Mouse (Mus musculus) liver, embryonic 11.5 days (tissue): ENCODE measurements around the gene Dguok. TPM values are rescaled to one million over a fixed set of nuclear protein-coding genes. Genes with fewer than 3 reads are reported as not detected.

Source experiments
- ATAC-seq: fragments of 200-750 bp; cut with Nextera tagmentation; replicated peaks from 2 replicates; pipeline ENCODE4 v1.8.0; 2017; ENCODE audit warnings: moderate number of reproducible peaks, mild to moderate bottlenecking, moderate TSS enrichment, moderate library complexity; ENCODE audit not compliant: low FRiP score
- DNase-seq: peaks from one replicate; pipeline ENCODE4 v3.0.0-alpha.2; 2017; ENCODE audit warnings: low spot score
- H3K27ac ChIP-seq: fragments of 300-500 bp; sonication (generic); 2 replicates; pipeline ENCODE4 v1.5.1; 2014; ENCODE audit warnings: mild to moderate bottlenecking, low read depth, low read length, control low read depth
- H3K27me3 ChIP-seq: fragments of 300-500 bp; sonication (generic); replicated peaks from 2 replicates; pipeline ENCODE4 v1.6.1; 2014; ENCODE audit warnings: low read length, mixed read lengths; ENCODE audit not compliant: control insufficient read depth, insufficient read depth
- H3K36me3 ChIP-seq: fragments of 300-500 bp; sonication (generic); 2 replicates; pipeline ENCODE4 v1.6.1; 2014; ENCODE audit warnings: mild to moderate bottlenecking, low read length, moderate library complexity, mixed read lengths; ENCODE audit not compliant: control insufficient read depth, insufficient read depth
- H3K4me1 ChIP-seq: fragments of 300-500 bp; sonication (generic); replicated peaks from 2 replicates; pipeline ENCODE4 v1.6.1; 2014; ENCODE audit warnings: low read length, mixed read lengths; ENCODE audit not compliant: control insufficient read depth, insufficient read depth
- H3K4me2 ChIP-seq: fragments of 300-500 bp; sonication (generic); 2 replicates; pipeline ENCODE4 v1.6.1; 2014; ENCODE audit warnings: mild to moderate bottlenecking, control low read depth, moderate library complexity
- H3K4me3 ChIP-seq: fragments of 300-500 bp; sonication (generic); 2 replicates; pipeline ENCODE4 v1.5.1; 2014; ENCODE audit warnings: low read depth, low read length, control low read depth
- H3K9ac ChIP-seq: fragments of 300-500 bp; sonication (generic); 2 replicates; pipeline ENCODE4 v1.6.1; 2014; ENCODE audit warnings: low read depth, low read length, control low read depth
- H3K9me3 ChIP-seq: fragments of 300-500 bp; sonication (generic); 2 replicates; pipeline ENCODE4 v1.6.1; 2016; ENCODE audit warnings: low read length, inconsistent platforms, mixed read lengths; ENCODE audit not compliant: control insufficient read depth
- WGBS: fragments of 180-500 bp; shearing (Covaris S2); extraction: QIAGEN DNeasy Blood & Tissue Kit; methylation state at CpG from one replicate; pipeline ENCODE4 v1.1.7; 2014; 5-methylcytosine and 5-hydroxymethylcytosine counted together
- polyA plus RNA-seq: library from polyadenylated mRNA; unstranded; fragments of >200 nt; fragmentation: Nextera tagmentation; extraction: Ambion mirVana; gene quantifications from 2 replicates; pipeline ENCODE4 v1.2.1, GENCODE M21; 2014

Dguok gene
- polyA plus RNA-seq, 1 experiment from 2014 or later, result 43.4 TPM

DNA sequence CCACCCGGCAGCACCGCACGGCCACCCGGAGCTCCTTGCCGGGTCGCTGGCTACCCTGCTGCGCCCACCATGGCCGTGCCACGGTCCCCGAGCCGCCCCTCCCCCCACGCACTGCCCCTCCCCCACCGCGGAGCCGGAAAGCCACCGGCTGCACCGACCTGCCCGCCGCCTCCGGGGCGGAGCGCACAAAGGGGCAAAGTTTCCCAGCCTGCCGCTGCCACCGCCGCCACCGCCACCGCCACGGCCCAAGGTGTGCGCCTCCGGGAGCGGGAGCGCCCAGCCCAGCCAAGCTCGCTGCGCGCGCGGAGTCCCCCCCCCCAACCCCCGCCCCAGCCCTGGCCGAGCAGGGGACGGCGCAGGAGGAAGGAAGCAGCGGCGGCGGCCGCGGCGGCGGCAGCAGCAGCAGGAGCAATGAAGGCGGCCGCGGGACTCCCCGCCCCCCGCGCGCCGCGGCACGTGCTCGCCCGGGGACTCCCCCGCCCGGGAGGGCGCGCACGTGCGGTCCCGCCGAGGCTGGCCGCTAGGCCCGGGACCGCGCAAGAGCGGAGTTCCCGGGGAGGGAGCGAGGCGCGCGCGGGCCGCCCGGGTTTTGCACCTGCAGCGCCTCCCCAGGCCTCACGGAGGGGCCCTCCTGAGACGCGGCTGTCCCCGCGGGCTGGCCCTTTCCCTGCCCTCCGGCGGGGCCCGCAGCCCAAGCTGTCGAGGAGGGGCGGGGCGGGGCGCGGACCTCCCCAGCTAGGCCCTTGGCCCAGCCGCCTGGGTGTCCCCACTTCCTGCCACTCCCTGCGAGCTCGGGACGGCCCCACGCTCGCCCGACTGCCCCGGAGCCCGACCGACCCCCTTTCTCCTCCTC, 50.4 kb downstream of the Dguok start:
- 1% methylated on average over 81 of the region's 105 CpGs for WGBS
- DNase-seq (peak; percentile 83), ATAC-seq (peak; percentile 76)
- H3K9ac ChIP-seq, result peak overlapping the region; percentile 94
- peak overlapping the region; percentile 97 for H3K27ac ChIP-seq
- peak overlapping the region; percentile 96 for H3K4me2 ChIP-seq
- H3K27me3 ChIP-seq, result no peaks in the 10 kb centered on the region
- no peaks in the 10 kb centered on the region for H3K9me3 ChIP-seq
- H3K4me3 ChIP-seq, result peak overlapping the region; percentile 85
- peaks cover 3% of the 10 kb centered on the region for H3K36me3 ChIP-seq
- H3K4me1 ChIP-seq, result peaks cover 52% of the 10 kb centered on the region

DNA sequence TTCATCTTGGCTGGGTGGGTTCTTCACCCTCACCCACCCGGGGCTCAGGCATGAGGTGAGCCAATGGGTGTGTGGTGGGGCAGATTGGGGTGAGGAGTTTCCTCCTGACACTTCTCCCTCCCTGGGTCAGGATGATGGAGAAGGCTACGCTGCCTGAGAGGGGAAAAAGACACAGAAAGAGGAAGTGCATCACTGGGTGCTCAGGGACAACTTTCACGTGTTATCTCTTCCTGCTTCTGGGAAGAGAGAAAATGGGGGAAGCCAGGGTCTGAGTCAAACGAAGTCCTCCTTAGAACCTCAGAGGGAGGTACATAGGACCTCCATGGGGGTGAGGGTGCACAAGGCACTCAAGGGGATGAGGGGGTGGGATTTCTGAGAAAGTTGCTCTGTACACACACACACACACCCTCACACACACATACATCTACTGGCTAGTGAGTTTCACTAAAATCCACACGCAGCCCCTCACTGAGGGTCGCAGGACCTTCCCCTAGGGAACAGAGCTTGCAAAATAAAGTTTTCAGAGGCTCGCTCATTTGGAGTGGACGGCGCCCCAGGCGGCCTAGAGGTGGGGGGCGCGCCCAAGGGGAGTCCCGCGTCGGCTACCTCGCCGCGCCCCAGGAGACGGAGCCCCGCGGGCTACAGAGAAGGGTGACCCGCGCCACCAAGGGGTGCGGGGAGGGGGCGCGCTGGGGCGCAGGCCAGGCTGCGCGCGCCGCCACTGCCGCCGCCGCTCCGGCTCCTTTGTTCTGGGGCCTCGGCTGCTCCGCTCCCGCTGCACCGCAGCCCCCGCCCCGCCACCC, 51.2 kb downstream of the Dguok start:
- H3K9ac ChIP-seq, result peak overlapping the region; percentile 94
- peak overlapping the region; percentile 96 for H3K4me2 ChIP-seq
- ATAC-seq (peak; percentile 18; the same call in 1 of the 2 replicates), DNase-seq (peak; percentile 64)
- WGBS, result under 1% methylated on average over 37 of the region's 41 CpGs
- H3K4me1 ChIP-seq, result peaks cover 61% of the 10 kb centered on the region
- peak overlapping the region; percentile 85 for H3K4me3 ChIP-seq
- peak overlapping the region; percentile 97 for H3K27ac ChIP-seq
- no peaks in the 10 kb centered on the region for H3K27me3 ChIP-seq
- peaks cover 3% of the 10 kb centered on the region for H3K36me3 ChIP-seq
- H3K9me3 ChIP-seq, result no peaks in the 10 kb centered on the region

DNA sequence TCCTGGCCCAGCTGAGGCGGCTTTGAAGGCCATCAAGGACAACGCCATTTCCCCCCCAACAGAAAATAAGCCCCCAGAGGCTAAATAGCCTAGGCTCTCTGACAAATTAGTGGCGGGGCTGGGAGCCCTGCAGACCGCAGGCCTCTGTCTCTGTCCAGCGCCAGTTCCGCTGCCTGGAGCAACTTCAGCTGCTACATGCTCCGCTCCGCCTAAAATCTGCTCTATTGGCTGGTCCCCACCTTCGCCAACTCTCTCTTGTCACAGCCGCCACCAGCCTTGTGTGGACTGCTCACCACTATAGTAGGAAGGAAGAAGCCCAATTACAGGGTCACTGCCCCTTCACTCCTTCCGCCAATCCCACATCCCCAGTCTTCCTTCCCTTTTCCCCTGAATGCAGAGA, 53.1 kb downstream of the Dguok start:
- DNase-seq, result no peak
- 33% methylated on average over 11 of the region's 11 CpGs for WGBS
- Histone ChIP-seq H3K27ac (no peak overlapping the region; the same call in 1 of the 2 replicates), H3K4me2 (peak overlapping the region; percentile 96), H3K4me1 (peaks cover 74% of the 10 kb centered on the region), H3K9me3 (no peaks in the 10 kb centered on the region), H3K27me3 (no peaks in the 10 kb centered on the region), H3K9ac (peak overlapping the region; percentile 11), H3K4me3 (peak overlapping the region; percentile 85), H3K36me3 (peaks cover 3% of the 10 kb centered on the region)
- no peak for ATAC-seq

DNA sequence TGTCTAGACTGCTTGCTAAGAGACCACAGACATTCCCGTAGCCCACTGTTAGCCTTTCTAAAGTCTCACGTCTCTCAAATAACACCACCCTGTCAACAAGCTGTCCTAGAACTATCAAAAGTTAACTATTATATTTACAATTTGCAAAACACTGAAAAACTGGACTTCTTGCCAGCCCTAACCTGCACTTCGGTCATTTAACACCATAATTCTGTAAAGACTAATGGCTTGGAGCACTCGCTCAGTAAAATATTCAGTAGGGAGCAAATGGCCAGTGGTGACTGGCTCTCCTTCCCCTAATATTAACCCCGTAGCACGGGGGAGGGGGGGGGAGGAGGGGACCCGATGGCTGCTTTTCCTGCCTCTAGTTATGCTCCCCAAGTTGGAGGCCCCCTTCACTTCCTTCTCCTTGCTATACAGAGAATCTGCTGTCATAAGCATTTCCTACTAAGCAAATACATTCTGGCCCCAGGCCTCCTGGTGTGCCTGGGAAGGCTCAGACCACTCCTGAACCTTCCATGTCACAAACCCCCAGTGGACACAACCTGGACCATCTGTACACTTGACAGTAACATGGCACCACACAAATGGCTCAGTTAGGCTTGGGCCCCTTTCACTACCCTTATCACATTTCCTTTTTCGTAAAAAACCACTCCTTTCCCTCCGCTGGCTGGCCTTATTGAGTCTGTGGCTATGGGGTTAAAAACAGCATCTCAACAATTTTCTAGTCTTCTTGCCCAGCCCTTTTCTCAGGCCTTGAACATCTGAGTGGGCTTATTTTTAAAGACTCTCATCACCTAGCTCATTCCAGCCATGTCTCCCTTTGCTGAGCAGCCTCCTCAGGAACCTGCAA, 56.1 kb downstream of the Dguok start:
- H3K9ac ChIP-seq, result peak overlapping the region; percentile 38
- H3K4me2 ChIP-seq, result peak overlapping the region; percentile 52
- ATAC-seq (peak; percentile 35), DNase-seq (no peak)
- no peaks in the 10 kb centered on the region for H3K27me3 ChIP-seq
- peak overlapping the region; percentile 81 for H3K27ac ChIP-seq
- peaks cover 3% of the 10 kb centered on the region for H3K36me3 ChIP-seq
- peaks cover 89% of the 10 kb centered on the region for H3K4me1 ChIP-seq
- peak overlapping the region; percentile 16 for H3K4me3 ChIP-seq
- no peaks in the 10 kb centered on the region for H3K9me3 ChIP-seq
- WGBS, result 44% methylated on average over 9 of the region's 9 CpGs

DNA sequence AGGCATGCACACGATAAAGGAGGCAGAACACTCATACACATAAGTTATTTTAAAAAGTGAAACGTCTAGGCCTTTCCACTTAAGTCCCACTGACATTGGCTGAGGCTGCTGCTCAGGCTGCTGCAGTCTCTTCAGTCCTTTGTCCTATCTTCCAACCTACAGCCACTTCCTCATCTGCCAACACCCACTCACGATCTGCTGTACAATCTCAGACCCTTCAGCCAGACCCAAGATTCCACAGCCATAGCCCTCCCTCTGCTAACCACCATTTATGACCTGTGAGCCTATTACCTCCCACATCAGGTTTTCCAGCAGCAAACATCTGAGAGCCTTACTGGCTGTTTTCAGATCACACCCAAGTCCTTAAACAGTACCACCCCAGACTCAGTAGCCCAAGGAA, 57.3 kb downstream of the Dguok start:
- WGBS, result 23% methylated on average over 3 of the region's 3 CpGs
- H3K4me2 ChIP-seq, result peak overlapping the region; percentile 52
- no peaks in the 10 kb centered on the region for H3K9me3 ChIP-seq
- H3K27me3 ChIP-seq, result no peaks in the 10 kb centered on the region
- peaks cover 85% of the 10 kb centered on the region for H3K4me1 ChIP-seq
- H3K27ac ChIP-seq, result peak overlapping the region; percentile 81
- H3K36me3 ChIP-seq, result peaks cover 3% of the 10 kb centered on the region
- no peak for DNase-seq
- peak overlapping the region; percentile 37; the same call in 1 of the 2 replicates for H3K9ac ChIP-seq
- H3K4me3 ChIP-seq, result no peak overlapping the region
- no peak for ATAC-seq

DNA sequence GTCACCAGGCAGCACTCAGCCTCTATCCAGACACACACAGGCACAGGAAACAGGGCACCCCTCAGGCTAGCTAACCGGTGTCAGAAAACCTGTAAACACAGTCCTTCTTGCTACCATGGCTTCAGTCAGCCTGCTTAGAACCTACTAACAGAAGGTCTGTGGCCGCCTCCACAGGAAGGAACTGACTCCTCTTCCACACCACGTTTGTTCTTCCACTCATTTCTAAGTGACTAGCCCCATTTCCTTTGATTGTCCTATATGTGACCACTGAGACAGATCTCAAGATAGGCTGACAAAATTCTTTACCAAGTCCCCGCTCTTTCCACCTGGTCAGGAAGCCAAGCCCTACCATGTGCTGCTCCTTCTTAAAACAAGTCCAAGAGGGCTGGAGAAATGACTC, 57.9 kb downstream of the Dguok start:
- peaks cover 85% of the 10 kb centered on the region for H3K4me1 ChIP-seq
- no peak for DNase-seq
- H3K9me3 ChIP-seq, result no peaks in the 10 kb centered on the region
- H3K4me2 ChIP-seq, result peak overlapping the region; percentile 52
- no peak for ATAC-seq
- peak overlapping the region; percentile 37 for H3K9ac ChIP-seq
- H3K27me3 ChIP-seq, result no peaks in the 10 kb centered on the region
- H3K27ac ChIP-seq, result peak overlapping the region; percentile 81
- WGBS, result 41% methylated on average over 4 of the region's 4 CpGs
- no peak overlapping the region for H3K4me3 ChIP-seq
- H3K36me3 ChIP-seq, result peaks cover 2% of the 10 kb centered on the region

DNA sequence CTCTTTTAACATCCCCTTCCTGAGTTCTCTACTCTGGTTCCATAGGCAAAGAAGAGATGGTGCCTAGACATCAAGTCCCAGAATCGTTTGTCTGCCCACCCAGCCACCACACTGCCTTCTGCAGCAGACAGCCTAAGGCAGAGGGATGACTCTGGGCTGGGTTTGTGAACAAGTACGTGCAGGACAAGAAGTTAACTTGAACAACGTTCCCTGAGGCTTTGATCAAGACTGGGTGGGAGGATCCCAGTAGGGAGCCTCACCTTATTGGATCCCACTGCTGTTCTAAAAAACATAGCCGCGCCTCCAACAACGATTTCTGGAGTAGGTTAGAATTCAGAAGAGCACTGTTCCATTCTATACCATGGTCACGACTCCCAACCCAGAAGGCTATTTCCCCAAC, 59.7 kb downstream of the Dguok start:
- DNase-seq, result no peak
- ATAC-seq, result peak; percentile 21; the same call in 1 of the 2 replicates
- 54% methylated on average over 7 of the region's 7 CpGs for WGBS

DNA sequence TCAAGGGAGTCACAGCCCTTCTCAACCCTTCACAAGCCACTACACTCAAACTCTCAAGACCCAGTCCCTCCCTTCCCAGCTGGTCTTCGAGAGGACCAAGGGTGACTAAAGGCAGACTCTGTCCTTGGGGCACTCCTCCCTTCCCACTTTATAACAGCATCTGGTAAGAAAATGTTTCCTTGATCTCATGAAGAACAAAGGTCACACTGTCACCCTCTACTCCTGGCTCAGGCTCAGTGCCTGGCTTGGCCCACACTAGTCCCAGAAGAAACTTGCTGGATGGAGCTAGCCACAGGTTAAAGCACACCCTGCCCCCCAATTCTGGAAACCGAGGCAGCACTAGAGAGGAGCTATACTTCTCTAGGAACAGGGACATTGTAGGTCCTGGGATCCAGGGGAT, 61.0 kb downstream of the Dguok start:
- no peak for DNase-seq
- Histone ChIP-seq H3K36me3 (peaks cover 2% of the 10 kb centered on the region; the same call in 1 of the 2 replicates), H3K9me3 (no peaks in the 10 kb centered on the region), H3K4me3 (no peak overlapping the region), H3K27me3 (no peaks in the 10 kb centered on the region), H3K27ac (no peak overlapping the region), H3K4me1 (peaks cover 79% of the 10 kb centered on the region), H3K4me2 (no peak overlapping the region), H3K9ac (0 out of 2 replicates have a peak overlapping the region, but pooled peaks have one; percentile 11)
- no peak for ATAC-seq
- 88% methylated on average over 2 of the region's 2 CpGs for WGBS

More for the DNA sequence above, 59.7 kb downstream of the Dguok start:
- Histone ChIP-seq H3K27me3 (no peaks in the 10 kb centered on the region), H3K9ac (no peak overlapping the region), H3K4me2 (peak overlapping the region; percentile 30; the same call in 1 of the 2 replicates), H3K27ac (no peak overlapping the region), H3K36me3 (peaks cover 2% of the 10 kb centered on the region; the same call in 1 of the 2 replicates), H3K4me1 (peaks cover 88% of the 10 kb centered on the region), H3K4me3 (no peak overlapping the region), H3K9me3 (no peaks in the 10 kb centered on the region)
